Mouse (Mus musculus) hindbrain, embryonic 16.5 days (tissue): Measurements from ENCODE around the gene Man2b1. TPM values are rescaled to one million over a fixed set of nuclear protein-coding genes. Genes with fewer than 3 reads are reported as not detected.
"Not testable (repeated sequence)": the region's sequence is repeated elsewhere in the genome, so short reads cannot be mapped to it uniquely, and the experiment has no call there.

ENCODE experiments used
- ATAC-seq: fragments of 200-750 bp; cut with Nextera tagmentation; 2 replicates; pipeline ENCODE4 v1.8.0; 2017; ENCODE audit warnings: moderate TSS enrichment, moderate library complexity
- H3K27ac ChIP-seq: fragments of 300-500 bp; sonication (generic); 2 replicates; pipeline ENCODE4 v1.5.1; 2014; ENCODE audit warnings: low read depth, mild to moderate bottlenecking, control low read depth, low read length, moderate library complexity
- H3K27me3 ChIP-seq: fragments of 300-500 bp; sonication (generic); replicated peaks from 2 replicates; pipeline ENCODE4 v1.6.1; 2014; ENCODE audit warnings: low read length; ENCODE audit not compliant: control insufficient read depth, insufficient read depth
- H3K36me3 ChIP-seq: fragments of 300-500 bp; sonication (generic); 2 replicates; pipeline ENCODE4 v1.6.1; 2014; ENCODE audit warnings: mild to moderate bottlenecking, low read length, moderate library complexity, mixed read lengths; ENCODE audit not compliant: control insufficient read depth, insufficient read depth
- H3K4me1 ChIP-seq: fragments of 300-500 bp; sonication (generic); 2 replicates; pipeline ENCODE4 v1.6.1; 2014; ENCODE audit warnings: low read depth, low read length; ENCODE audit not compliant: control insufficient read depth, insufficient read depth
- H3K4me2 ChIP-seq: fragments of 300-500 bp; sonication (generic); 2 replicates; pipeline ENCODE4 v1.6.1; 2014; ENCODE audit warnings: mild to moderate bottlenecking, low read length, control low read depth, moderate library complexity
- H3K4me3 ChIP-seq: fragments of 300-500 bp; sonication (generic); 2 replicates; pipeline ENCODE4 v1.5.1; 2014; ENCODE audit warnings: mild to moderate bottlenecking, low read length, control low read depth, moderate library complexity
- H3K9ac ChIP-seq: fragments of 300-500 bp; sonication (generic); 2 replicates; pipeline ENCODE4 v1.6.1; 2014; ENCODE audit warnings: low read depth, mild to moderate bottlenecking, control low read depth, low read length, moderate library complexity
- H3K9me3 ChIP-seq: fragments of 300-500 bp; sonication (generic); 2 replicates; pipeline ENCODE4 v1.6.1; 2014; ENCODE audit warnings: mild to moderate bottlenecking, low read length, moderate library complexity; ENCODE audit not compliant: control insufficient read depth
- WGBS: fragments of 180-500 bp; shearing (Covaris S2); extraction: QIAGEN DNeasy Blood & Tissue Kit; methylation state at CpG from one replicate; pipeline ENCODE4 v1.1.7; 2014; 5-methylcytosine and 5-hydroxymethylcytosine counted together
- polyA plus RNA-seq: library from polyadenylated mRNA; unstranded; fragments of >200 nt; fragmentation: Nextera tagmentation; extraction: Ambion mirVana; gene quantifications from 2 replicates; pipeline ENCODE4 v1.2.1, GENCODE M21; 2015

Gene Man2b1
- polyA plus RNA-seq, 1 experiment from 2014 or later: 23.1 TPM

DNA sequence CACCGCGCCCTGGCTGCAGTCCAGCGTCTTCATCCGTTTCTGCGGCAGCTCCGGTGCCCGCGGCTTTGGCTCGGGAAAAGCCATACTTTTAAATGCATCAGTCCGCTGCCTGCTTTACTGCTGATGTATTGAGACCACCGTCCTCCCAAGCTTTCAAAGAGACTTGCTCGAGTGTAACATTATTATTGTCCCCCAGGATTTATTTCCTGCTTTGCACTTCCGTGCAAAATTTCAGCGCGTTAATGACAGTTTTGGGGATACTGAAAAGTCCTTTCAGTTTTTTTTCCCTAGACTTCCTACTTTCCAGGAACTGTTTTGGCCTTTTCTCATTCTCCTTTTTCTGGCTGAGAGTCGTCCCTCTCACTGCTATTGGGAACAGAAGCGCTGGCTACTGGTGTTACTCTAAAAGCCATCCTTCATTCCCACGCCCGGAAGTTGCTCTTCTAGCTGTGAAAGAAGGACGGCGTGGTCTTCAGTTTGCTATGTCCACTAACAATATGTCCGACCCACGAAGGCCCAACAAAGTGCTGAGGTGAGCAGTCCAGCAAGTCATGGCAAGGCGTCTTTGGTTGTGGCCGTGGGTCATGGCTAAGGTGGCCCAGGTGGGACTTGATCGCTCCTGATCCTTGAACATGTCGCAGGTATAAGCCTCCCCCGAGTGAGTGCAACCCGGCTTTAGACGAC, 2.4 kb upstream of the Man2b1 start, which contains the start of gene Wdr83os:
Gene Wdr83os (plus strand): TSS at position 209 of the 684 bp plus-strand sequence.
- Histone ChIP-seq H3K9me3 (no peaks in the 10 kb centered on the region), H3K36me3 (peaks cover under 1% of the 10 kb centered on the region; the same call in 1 of the 2 replicates), H3K27me3 (no peaks in the 10 kb centered on the region), H3K4me1 (peaks cover 24% of the 10 kb centered on the region), H3K27ac (peak within 1 kb of the TSS; percentile 73), H3K4me2 (peak within 1 kb of the TSS; percentile 95), H3K4me3 (peak within 1 kb of the TSS; percentile 87), H3K9ac (peak within 1 kb of the TSS; percentile 88)
- WGBS: under 1% methylated on average over 30 of the region's 30 CpGs
- ATAC-seq: 0 out of 2 replicates have a peak, but pooled peaks have one; percentile 15

DNA sequence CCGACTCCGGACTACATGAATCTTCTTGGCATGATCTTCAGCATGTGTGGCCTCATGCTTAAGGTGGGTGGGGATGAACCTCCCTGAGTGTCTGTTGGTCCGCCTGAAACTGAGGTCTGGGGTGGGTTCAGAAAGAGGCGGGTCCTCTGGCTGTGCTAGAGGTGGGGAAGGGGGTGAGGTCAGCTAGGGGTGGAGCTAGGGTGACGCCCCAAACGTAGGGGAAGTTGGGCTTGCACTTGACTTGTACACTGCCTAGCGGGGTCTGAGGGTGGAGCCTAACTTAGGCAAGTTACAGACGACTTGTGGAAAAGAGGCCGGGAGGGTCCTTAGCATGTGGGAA, 1.9 kb upstream of the Man2b1 start, which contains the start of gene Wdr83:
Gene Wdr83 (minus strand): TSS at position 91 of the 340 bp plus-strand sequence.
- peak within 1 kb of the TSS; percentile 73 for H3K27ac ChIP-seq
- H3K4me1 ChIP-seq: peaks cover 24% of the 10 kb centered on the region
- ATAC-seq: peak; percentile 44; the same call in 1 of the 2 replicates
- 1% methylated on average over 9 of the region's 9 CpGs for WGBS
- no peaks in the 10 kb centered on the region for H3K9me3 ChIP-seq
- H3K36me3 ChIP-seq: no peaks in the 10 kb centered on the region
- H3K27me3 ChIP-seq: no peaks in the 10 kb centered on the region
- H3K4me3 ChIP-seq: peak within 1 kb of the TSS; percentile 87
- H3K4me2 ChIP-seq: peak within 1 kb of the TSS; percentile 95
- peak within 1 kb of the TSS; percentile 88 for H3K9ac ChIP-seq

DNA sequence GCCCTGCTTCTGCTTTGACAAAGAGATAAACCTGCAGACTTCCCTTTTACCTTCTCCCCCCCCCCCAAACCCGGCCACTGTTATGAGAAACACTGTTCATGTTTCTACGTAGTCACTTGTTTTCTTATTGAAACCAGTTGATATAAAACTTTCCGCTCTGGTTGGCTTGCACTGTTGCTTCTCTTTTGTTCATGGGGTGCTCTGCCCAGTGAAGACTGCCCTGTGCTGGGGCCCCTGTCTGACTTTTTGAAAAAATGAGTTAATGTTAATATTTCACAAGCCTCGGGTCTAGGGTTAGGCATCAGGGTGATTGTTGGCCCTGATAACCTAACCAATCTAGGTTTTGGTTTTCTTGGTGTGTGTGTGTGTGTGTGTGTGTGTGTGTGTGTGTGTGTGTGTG, 901 bp upstream of the Man2b1 start:
- not testable (repeated sequence) for H3K4me3 ChIP-seq, H3K27ac ChIP-seq, H3K9ac ChIP-seq, ATAC-seq, H3K4me2 ChIP-seq, H3K27me3 ChIP-seq, H3K36me3 ChIP-seq, H3K9me3 ChIP-seq
- 93% methylated on average over 4 of the region's 4 CpGs for WGBS
- H3K4me1 ChIP-seq: peaks cover 24% of the 10 kb centered on the region

DNA sequence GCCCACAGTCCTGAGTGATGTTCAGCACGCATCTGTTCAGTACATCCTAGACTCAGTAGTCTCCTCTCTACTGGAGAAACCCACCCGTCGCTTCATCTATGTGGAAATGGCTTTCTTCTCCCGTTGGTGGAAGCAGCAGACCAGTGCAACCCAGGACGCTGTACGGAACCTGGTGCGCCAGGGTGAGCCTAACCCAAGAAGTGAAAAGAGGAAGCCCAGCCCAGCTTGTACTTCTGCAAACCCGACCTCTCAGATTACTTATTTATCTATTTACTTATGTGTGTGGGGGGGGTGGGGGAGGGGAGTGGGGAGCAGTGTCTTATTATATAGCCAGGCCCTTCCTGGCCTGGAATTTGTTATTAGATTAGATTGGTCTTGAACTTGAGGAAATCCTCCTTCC, 1.6 kb downstream of the Man2b1 start:
- H3K4me1 ChIP-seq: peaks cover 20% of the 10 kb centered on the region
- H3K4me2 ChIP-seq: no peak overlapping the region
- no peak overlapping the region for H3K27ac ChIP-seq
- no peak for ATAC-seq
- no peaks in the 10 kb centered on the region for H3K27me3 ChIP-seq
- H3K9me3 ChIP-seq: no peaks in the 10 kb centered on the region
- 86% methylated on average over 8 of the region's 8 CpGs for WGBS
- peaks cover 2% of the 10 kb centered on the region; the same call in 1 of the 2 replicates for H3K36me3 ChIP-seq
- no peak overlapping the region for H3K9ac ChIP-seq
- H3K4me3 ChIP-seq: no peak overlapping the region

DNA sequence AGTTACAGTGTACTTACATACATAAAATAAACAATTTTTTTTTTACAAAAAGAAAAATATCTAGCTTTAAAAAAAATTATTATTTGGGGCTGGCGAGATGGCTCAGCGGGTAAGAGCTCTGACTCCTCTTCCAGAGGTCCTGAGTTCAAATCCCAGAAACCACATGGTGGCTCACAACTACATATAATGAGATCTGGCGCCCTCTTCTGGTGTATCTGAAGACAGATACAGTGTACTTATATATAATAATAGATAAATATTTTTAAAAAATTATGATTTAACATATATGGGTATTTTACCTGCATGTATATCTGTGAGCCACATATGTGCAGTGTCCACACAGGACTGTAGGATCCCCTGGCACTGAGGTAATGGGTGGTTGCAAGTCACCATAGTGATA, 3.2 kb downstream of the Man2b1 start:
- Histone ChIP-seq H3K27ac (no peak overlapping the region), H3K4me1 (peaks cover 15% of the 10 kb centered on the region), H3K27me3 (no peaks in the 10 kb centered on the region), H3K4me3 (no peak overlapping the region), H3K9ac (no peak overlapping the region), H3K36me3 (peaks cover 2% of the 10 kb centered on the region; the same call in 1 of the 2 replicates), H3K9me3 (no peaks in the 10 kb centered on the region), H3K4me2 (no peak overlapping the region)
- WGBS: 86% methylated on average over 3 of the region's 3 CpGs
- no peak for ATAC-seq

DNA sequence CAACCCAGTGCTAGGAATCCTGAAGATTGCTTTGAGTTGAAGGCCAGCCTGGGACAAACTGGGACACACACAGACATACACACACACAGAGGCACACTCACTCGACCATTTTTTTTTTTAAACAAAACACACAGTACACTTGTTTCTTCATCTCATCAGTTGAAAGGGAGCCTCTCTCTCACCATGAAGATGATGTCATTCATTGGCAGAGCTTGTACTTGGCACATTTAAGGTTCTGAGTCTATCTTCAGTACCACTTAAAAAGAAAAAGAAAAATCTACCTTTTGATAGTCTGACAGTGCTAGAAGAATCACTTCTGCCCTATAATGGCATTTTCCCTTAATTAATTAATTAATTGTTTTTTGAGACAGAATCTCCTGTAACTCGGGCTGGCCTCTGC, 5.7 kb downstream of the Man2b1 start:
- Histone ChIP-seq H3K4me2 (no peak overlapping the region), H3K9me3 (no peaks in the 10 kb centered on the region), H3K4me3 (no peak overlapping the region), H3K27ac (no peak overlapping the region), H3K9ac (no peak overlapping the region), H3K36me3 (peaks cover 3% of the 10 kb centered on the region), H3K4me1 (peaks cover 3% of the 10 kb centered on the region), H3K27me3 (no peaks in the 10 kb centered on the region)
- WGBS: 83% methylated on average over 2 of the region's 2 CpGs
- ATAC-seq: no peak

DNA sequence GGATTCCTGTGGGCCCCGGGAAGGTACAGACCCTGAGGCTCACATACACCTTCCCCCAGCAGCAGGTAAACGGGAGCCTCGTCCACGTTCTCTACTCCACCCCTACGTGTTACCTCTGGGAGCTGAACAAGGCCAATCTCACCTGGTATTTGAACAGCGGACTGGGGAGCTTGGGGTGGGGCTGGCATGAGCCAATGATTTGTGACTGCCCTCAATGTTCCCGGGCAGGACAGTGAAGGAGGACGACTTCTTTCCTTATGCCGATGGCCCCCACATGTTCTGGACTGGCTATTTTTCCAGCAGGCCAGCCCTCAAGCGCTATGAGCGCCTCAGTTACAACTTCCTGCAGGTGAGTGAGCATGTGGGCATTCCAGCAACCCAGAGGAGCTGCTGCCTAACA, 7.8 kb downstream of the Man2b1 start:
- no peak overlapping the region for H3K9ac ChIP-seq
- 92% methylated on average over 11 of the region's 11 CpGs for WGBS
- no peaks in the 10 kb centered on the region for H3K27me3 ChIP-seq
- H3K27ac ChIP-seq: no peak overlapping the region
- H3K4me1 ChIP-seq: no peaks in the 10 kb centered on the region
- ATAC-seq: no peak
- no peak overlapping the region for H3K4me3 ChIP-seq
- no peaks in the 10 kb centered on the region for H3K9me3 ChIP-seq
- no peak overlapping the region for H3K4me2 ChIP-seq
- peaks cover 13% of the 10 kb centered on the region for H3K36me3 ChIP-seq

DNA sequence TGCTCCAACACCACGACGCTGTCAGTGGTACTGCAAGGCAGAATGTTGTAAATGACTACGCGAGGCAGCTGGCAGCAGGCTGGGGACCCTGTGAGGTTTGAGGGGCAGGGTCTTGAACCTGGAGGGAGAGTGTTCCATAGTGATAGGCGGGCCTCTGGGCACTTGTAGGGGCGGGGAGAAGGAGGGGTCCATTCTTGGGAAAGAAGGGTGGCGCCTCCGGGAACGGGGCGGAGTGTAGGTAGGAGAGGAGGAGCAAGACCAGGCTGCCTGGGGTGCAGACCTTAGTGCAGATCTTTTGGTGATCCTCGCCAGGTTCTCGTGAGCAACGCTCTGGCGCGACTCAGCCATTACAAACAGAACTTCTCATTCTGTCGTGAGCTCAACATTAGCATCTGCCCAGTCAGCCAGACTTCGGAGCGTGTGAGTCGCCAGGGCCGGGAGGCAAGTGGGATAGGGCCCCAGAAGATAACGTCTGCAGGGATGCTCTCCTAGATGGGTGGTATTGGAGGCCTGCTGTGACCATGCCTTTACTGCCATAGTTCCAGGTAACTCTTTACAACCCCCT, 8.5 kb downstream of the Man2b1 start:
- WGBS: 33% methylated on average over 21 of the region's 21 CpGs
- no peak overlapping the region for H3K9ac ChIP-seq
- H3K27ac ChIP-seq: no peak overlapping the region
- peaks cover 15% of the 10 kb centered on the region for H3K36me3 ChIP-seq
- no peak overlapping the region for H3K4me2 ChIP-seq
- no peaks in the 10 kb centered on the region for H3K27me3 ChIP-seq
- no peaks in the 10 kb centered on the region for H3K9me3 ChIP-seq
- ATAC-seq: no peak
- no peaks in the 10 kb centered on the region for H3K4me1 ChIP-seq
- no peak overlapping the region for H3K4me3 ChIP-seq

DNA sequence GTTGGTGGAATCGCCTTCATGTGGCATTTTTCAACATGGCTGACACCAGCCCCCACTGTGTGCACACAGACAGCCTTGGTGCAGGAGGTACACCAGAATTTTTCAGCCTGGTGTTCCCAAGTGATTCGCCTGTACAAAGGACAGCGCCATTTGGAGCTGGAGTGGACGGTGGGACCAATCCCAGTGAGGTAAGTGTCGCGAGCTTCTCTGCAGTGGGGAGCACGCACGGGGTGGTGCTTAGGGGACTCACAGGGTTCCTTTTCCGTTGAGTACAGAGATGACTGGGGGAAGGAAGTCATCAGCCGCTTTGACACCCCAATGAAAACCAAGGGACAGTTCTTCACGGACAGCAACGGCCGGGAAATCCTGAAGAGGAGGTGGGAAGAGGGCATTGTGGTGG, 12.0 kb downstream of the Man2b1 start:
- no peak for ATAC-seq

More for the DNA sequence above, 12.0 kb downstream of the Man2b1 start:
- Histone ChIP-seq H3K4me1 (no peaks in the 10 kb centered on the region), H3K4me3 (no peak overlapping the region), H3K9me3 (no peaks in the 10 kb centered on the region), H3K9ac (no peak overlapping the region), H3K4me2 (no peak overlapping the region), H3K27me3 (no peaks in the 10 kb centered on the region), H3K27ac (no peak overlapping the region), H3K36me3 (peaks cover 23% of the 10 kb centered on the region; the same call in 1 of the 2 replicates)
- WGBS: 92% methylated on average over 13 of the region's 13 CpGs
